Mouse (Mus musculus): ENCODE results near the gene Ssc5d.

The Ssc5d gene

DNA sequence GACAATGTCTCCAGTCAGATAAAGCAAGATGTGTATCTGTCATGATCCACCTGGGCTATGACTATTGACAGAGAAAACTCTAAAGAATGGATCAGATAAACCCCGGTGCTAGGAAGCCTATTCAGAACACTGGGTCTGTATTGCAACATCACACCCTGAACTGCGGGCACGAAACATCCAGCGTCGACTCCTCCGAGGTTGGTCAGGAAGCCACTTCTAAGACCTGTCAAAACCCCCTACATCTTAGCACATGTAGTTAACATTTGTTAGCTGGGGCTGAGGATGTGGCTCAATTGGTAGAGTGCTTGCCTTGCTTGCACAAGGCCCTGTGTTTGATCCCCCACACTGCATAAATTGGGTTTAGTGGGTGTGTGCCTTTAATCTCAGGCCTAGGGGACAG, 22.8 kb downstream of the Ssc5d start:
- DNase-seq (ENCODE audit: extremely low spot score): no peak

DNA sequence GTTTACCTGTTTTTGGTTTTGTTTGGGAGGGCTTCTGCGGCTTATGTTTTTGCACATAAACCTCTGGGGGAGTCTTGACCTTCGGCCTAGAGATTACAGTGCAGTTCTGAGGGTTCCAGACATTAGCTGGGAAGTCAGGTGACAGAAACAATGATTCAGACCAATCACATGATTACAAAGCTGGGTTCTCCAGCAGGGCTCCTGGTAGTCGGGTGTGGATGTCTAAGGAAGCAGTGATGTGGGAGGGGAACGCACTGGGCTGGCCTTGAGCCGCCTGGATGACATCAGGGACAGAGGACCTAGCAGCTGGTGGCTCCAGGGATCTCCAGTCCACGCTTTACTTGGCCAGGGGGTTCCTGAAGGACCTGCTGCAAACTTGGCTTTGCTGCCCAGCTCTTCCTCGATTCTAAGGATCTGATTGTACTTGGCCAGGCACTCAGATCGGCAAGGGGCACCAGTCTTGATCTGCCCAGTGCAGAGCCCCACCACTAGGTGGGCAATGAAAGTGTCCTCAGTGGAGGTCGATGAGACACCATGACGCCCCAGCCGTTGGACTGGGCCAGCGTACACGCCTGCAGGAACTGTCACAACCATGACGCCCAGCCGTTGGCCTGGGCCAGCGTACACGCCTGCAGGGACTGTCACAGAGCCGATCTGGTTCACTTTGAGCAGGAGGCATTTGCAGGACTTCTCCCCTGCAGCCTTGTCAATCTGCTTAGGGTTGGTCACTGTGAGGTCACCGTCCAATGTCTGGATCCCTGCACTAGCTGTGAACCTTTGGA, 25.2 kb downstream of the Ssc5d start:
- DNase-seq (ENCODE audit: extremely low spot score): no peak

DNA sequence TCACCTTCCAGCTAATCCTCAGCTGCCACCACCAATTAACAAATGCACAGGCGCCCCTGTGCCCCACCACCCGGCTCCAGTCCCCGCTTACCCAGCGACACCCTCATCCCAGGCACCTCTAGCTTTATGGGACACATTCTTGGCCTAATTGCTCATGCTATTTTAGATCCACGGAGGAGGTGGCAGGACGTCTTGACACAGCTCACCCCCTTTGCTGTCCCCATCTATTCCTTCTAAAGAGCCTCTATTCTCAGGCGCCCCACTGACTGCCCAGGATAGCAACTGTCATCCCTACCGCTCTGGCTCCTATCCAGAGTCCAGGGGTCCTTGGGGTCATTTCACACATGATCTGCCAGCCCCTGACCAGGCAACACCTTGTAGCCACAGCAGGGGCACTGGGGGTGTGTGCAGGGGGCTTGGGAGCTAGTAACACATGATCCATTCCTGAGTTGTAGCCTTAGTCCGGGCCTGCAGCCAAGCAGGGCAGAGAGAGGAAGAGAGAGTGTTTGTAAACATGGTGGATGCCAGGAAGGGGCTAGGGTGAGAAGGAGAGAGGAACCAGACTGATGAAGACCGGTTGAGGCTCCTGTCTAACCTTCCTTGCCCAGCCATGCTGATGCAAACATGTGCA, 28.3 kb downstream of the Ssc5d start:
- no peak for DNase-seq (ENCODE audit: extremely low spot score)

DNA sequence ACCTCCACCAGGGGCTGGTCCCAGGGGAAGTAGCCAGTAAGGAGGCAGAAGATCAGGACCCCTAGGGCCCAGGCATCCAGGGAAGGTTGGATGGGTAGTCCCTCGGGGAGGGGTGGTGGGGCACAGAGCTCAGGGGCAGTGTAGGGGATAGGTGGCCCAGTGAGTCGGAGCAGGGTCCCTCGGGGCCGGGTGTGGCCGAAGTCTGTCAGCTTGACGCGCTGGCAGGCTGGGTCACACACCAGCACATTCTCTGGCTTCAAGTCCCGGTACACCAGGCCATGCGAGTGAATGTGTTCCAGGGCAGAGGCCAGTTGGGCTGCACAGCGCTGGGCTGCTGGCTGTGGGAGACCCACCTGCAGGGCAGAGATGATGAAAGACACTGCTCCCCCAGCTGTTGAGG, 31.8 kb downstream of the Ssc5d start:
- no peak for DNase-seq (ENCODE audit: extremely low spot score)

DNA sequence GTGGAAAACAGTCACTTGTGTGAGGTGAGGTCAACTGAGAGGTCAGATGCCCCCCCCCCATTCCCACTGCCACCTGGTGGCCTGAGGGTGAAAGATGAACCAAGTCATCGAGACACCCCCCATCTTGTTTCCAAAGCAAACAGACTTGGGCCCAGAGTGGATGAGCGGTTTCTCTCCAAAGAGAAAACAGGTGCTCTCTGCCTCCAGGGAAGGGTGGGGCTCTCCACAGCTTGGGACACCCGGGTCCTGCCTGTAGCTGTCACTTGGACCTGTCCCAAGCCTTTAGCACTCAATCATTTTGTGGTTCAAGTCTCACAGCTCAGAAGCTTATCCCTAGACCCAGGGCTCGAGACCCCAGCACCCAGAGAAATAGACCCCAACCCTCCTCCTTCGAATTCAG, 37.9 kb downstream of the Ssc5d start:
- DNase-seq (ENCODE audit: extremely low spot score): no peak

DNA sequence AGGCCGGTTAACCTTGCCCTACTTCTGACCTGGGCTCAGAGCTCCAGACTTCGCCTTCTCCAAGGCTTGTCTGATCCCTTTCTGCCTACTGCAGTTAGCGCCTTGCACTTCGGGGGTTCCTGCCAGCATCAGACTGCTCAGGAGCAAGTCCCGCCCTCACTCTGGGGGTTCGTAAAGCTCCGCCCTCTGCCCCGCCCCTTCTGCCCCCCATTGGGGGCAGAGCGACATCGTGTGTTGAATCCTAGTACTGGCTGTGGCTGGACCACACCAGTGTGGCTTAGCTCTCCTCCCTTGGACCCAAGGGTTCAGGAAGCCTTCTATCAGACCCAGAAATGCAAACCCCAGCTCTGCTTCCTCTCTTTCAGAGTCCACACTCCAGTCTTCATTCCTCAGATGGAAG, 38.7 kb downstream of the Ssc5d start, which contains the start of gene Sbk2:
Gene Sbk2 (minus strand): TSS at position 135 of the 400 bp plus-strand sequence.
- DNase-seq (ENCODE audit: extremely low spot score): peak; percentile 77

DNA sequence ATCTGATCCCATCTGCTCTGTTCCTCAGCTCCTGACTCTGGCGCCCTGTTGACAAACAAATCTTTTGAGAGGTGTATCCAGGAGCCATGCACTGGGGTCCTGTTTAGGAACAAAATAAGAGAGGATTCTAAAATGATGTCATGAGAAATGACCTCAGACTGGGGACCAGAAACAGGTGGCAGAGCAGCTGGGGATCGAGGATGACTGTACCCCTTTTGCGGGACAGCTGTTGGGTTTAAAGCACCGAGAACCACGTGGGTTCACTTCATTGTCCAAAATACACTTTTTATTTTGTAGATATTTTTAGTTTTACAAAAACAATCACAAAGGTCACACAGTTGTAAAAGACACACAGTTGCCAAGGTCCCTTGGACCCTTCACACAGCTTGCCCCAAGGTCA, 39.4 kb downstream of the Ssc5d start:
- DNase-seq (ENCODE audit: extremely low spot score): no peak

DNA sequence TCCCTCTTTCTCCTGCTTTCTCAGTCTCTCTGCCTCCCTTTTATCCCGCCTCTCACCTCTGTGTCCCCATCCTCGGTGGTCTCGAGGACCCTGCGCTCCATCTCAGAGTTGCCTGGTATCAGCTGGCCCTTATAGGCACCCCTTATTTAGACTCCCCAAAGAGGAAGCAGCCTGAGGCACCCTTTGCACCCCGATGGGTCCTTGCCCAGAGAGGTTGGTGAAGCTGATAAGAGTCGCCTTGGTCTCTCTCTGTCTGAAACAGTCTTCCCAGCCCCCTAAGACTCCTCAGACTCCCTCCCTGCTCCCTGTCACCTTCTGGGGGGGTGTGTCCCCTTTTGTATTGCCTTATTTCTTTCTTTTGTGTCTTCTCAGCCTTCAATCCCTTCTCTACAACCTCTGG, 45.5 kb downstream of the Ssc5d start, which contains the start of gene Sbk3:
Gene Sbk3 (minus strand): TSS at position 101 of the 400 bp plus-strand sequence.
- no peak for DNase-seq (ENCODE audit: extremely low spot score)

DNA sequence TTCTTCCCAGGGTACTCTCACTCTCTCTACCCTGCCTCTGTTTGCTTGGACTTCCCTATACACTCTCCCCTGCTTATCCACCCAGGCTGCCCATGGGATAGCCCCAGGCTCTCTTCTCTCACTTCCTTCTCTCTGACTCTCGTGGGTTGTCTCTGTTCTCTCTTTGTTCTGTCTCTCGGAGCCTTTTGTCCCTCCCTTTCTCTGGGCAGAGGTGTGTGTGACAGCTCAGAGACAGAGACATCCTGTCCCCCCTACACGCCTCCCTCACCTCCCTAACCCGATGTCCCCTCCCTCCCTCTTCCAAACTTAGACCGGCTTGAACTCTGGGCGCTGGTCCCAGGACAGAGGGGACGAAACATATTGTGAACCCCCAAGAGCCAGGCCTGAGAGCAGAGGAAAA, 46.1 kb downstream of the Ssc5d start:
- DNase-seq (ENCODE audit: extremely low spot score): no peak

DNA sequence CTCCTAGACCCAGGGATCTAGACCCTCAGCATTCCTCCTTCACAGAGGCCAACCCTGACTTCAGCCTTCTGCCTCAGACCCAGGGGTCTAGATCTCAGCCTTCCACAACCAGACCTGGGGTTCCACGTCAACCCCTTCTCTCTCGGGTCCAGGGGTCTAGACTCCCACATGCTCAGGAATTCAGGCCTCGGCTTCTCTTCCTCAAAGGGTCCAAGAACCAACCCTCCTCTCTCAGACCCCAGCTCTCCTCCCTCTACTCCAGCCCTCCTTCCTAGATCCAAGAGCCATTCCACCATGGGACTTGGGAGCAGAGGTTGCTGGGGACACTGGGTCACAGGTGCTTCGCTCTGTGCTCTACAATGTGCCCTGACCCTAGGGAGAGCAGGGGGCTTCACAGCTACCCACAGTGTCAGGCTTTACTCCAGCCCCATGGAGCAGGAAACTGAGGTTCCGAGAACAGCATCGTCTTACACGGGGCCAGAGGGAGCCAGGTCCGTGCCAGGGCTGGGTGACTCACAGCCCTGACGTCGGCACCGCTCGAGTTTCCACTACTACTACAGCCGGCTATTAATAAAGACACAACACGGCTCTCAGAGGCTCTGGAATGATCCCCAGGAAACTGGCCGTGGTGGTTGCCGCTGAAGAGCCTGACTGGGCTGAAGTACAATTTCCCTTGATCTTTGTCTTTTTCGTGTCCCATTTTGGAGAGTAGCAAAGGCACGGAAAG, 46.9 kb downstream of the Ssc5d start:
- no peak for DNase-seq (ENCODE audit: extremely low spot score)

DNA sequence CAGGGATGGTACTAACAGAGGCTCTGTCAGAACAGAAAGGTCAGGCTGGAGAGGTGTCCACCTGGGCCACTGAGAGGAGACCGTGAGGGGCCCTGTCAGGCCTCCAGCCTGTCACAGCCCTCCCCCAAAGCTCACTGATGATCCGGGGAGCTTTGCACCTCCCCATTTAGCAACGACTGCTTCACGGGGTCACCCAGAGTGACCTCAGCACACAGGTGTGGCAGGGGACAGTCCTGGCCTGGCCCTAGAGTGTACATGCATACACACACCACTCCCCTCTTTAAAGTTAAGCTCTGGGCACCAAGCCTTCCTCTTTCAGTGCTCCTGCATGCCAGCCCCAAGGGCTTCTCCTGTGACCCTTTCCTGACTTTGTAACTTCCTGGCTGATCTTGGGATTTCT, 49.9 kb downstream of the Ssc5d start:
- no peak for DNase-seq (ENCODE audit: extremely low spot score)

DNA sequence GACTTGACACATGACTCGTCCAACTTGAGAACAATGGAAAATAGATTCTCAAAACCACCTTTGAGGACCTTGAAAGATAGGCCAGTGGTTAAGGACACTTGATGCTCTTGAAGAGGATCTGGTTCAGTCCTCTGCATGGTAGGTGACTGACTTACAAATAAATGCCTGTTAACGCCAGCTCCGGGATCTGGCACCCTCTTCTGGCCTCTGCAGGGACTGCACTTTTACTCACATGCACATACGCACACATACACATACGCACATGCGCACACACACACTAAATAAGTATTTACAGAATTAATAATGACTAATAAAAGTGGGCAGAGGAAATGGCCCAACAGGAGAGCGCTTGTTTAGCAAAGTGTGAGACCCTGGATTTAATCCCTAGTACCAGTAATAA, 51.2 kb downstream of the Ssc5d start:
- no peak for DNase-seq (ENCODE audit: extremely low spot score)

DNA sequence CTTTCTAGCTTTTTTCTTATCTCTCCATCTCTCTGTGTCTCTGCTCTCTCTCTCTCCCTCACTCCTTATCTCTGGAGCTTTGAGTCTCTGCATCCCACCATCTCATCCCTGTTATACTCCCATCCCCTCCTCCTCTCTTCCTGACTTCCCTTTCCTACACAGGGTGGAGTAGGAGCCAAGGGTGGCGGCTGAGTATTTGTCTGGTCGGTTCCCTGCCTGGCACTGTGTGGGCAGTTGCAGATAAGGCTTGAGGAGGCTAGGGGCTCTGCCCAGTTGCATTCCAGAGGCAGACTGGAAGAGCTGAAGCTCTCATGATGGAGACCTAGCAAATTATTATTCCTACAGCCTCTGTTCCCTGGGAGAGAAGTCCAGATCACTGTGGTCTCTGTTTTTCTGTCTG, 62.7 kb downstream of the Ssc5d start:
- no peak for DNase-seq (ENCODE audit: extremely low spot score)

DNA sequence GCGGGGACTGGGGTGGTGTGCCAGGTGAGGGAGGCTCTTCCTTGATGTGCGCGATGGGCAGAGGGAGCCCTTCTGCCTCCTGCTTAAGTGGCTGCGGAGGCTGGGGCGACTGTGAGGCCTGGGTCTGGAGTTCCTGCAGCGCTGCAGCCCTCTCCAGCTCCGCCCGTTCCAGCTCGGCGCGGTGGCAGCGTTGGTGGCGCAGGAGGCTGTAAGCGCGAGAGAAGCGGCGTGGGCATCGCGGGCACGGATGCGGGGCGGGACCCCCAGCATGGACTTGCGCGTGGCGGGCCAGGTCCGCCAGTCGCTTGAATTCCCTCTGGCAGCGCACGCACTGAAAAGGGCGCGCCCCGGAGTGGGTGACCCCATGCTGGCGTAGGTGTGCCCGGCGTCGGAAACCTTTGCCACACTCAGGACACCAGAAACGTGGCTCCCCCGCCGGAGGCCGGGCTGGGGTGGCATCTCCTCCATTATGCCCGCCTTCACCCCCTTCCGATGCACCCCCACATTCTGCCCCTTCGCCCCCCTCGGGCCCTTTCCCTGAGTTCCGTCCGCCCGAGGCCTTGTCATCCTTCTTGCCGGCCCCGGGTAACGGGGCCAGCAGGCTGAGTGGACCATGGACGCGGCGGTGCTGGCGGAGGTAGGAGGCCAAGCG, 67.9 kb downstream of the Ssc5d start:
- no peak for DNase-seq (ENCODE audit: extremely low spot score)

DNA sequence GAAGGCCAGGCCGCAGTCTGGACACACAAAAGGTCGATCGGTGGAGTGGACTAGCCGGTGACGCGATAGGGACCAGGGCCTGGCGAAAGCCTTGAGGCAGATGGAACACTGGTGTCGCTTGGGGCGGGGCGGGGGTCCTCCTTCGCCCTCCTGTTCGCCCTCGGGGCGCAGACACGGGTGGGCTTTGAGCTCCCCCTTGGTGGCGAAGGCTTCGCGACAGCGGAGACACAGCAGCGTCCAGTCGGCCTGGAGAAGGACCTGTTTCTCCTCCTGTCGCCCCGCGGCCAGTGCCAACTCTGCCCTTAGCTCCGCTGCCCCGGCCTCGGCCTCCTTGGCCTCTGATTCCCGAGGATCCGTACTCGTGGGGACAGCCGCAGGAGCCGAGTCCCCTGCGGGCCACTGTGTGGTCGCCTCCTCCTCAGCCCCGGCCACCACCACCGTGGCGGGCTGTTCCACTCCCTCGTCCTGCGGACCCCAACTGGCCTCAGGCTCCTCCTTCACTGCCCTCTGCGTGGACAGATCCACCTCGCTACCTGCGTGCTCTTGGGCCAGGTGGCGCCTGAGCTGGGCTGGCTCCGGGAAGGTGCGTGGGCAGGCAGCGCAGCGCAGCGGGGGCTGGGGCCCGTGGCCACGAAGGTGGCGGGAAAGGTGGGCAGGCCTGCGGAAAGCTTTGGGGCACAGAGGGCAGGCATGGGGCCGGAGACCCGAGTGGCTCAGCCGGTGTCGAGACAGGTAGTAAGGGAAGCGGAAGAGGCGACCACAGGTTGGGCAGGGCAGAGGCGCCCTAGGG, 68.6 kb downstream of the Ssc5d start:
- DNase-seq (ENCODE audit: extremely low spot score): no peak
